Mouse (Mus musculus) liver, embryonic 14.5 days (tissue): Measurements from ENCODE around the gene Lamp2. TPM values are rescaled to one million over a fixed set of nuclear protein-coding genes. Genes with fewer than 3 reads are reported as not detected.
"Not testable (repeated sequence)": the region's sequence is repeated elsewhere in the genome, so short reads cannot be mapped to it uniquely, and the experiment has no call there.

ENCODE experiments used
- ATAC-seq: fragments of 200-750 bp; cut with Nextera tagmentation; 2 replicates; pipeline ENCODE4 v1.8.0; 2017; ENCODE audit warnings: moderate number of reproducible peaks, mild to moderate bottlenecking, moderate library complexity; ENCODE audit not compliant: insufficient read depth
- DNase-seq, 3 experiments: peaks; one replicate each; pipeline ENCODE4 v3.0.0-alpha.2; 2012 to 2013; ENCODE audit warnings: low read depth in 3 of 3, low spot score in 3 of 3
- H3K27ac ChIP-seq: fragments of 300-500 bp; sonication (generic); 2 replicates; pipeline ENCODE4 v1.5.1; 2014; ENCODE audit warnings: moderate library complexity, mild to moderate bottlenecking, control low read depth, inconsistent platforms
- H3K27me3 ChIP-seq: fragments of 300-500 bp; sonication (generic); 2 replicates; pipeline ENCODE4 v1.6.1; 2014; ENCODE audit warnings: mild to moderate bottlenecking, low read length, moderate library complexity; ENCODE audit not compliant: control insufficient read depth, insufficient read depth
- H3K36me3 ChIP-seq: fragments of 300-500 bp; sonication (generic); replicated peaks from 2 replicates; pipeline ENCODE4 v1.6.1; 2014; ENCODE audit warnings: low read depth; ENCODE audit not compliant: control insufficient read depth, insufficient read depth
- H3K4me1 ChIP-seq, 2 experiments: fragments of 200-500 bp in 1 of 2; fragments of 300-500 bp in 1 of 2; sonication (generic) in 1 of 2; replicated peaks; 2 replicates each; pipeline ENCODE4 v1.6.1; 2012 to 2014; ENCODE audit warnings: antibody characterized with exemption in 1 of 2, inconsistent platforms in 1 of 2, low read length in 1 of 2; ENCODE audit not compliant: control insufficient read depth in 2 of 2, insufficient read depth in 2 of 2
- H3K4me2 ChIP-seq: fragments of 300-500 bp; sonication (generic); 2 replicates; pipeline ENCODE4 v1.6.1; 2014; ENCODE audit warnings: low read depth, mild to moderate bottlenecking, control low read depth, moderate library complexity
- H3K4me3 ChIP-seq, 2 experiments: fragments of 200-500 bp in 1 of 2; fragments of 300-500 bp in 1 of 2; sonication (generic) in 1 of 2; 2 replicates each; pipeline ENCODE4 v1.5.1; 2012 to 2014; ENCODE audit warnings: low read depth in 2 of 2, low read length in 2 of 2, mild to moderate bottlenecking in 2 of 2, control low read depth in 1 of 2, inconsistent platforms in 1 of 2, moderate library complexity in 1 of 2; ENCODE audit not compliant: insufficient read depth in 1 of 2
- H3K9ac ChIP-seq: fragments of 300-500 bp; sonication (generic); replicated peaks from 2 replicates; pipeline ENCODE4 v1.6.1; 2014; ENCODE audit warnings: mild to moderate bottlenecking, control low read depth, moderate library complexity
- H3K9me3 ChIP-seq: fragments of 300-500 bp; sonication (generic); 2 replicates; pipeline ENCODE4 v1.6.1; 2016; ENCODE audit warnings: low read length, mixed read lengths; ENCODE audit not compliant: control insufficient read depth
- CTCF ChIP-seq: IDR thresholded peaks from 2 replicates; pipeline ENCODE4 v1.5.1; 2016; ENCODE audit warnings: antibody characterized with exemption, low read depth, control low read depth
- EP300 ChIP-seq: IDR thresholded peaks from 2 replicates; pipeline ENCODE4 v1.6.1; 2016; ENCODE audit warnings: antibody characterized with exemption, low read depth
- WGBS: fragments of 180-500 bp; shearing (Covaris S2); extraction: QIAGEN DNeasy Blood & Tissue Kit; methylation state at CpG from one replicate; pipeline ENCODE4 v1.1.7; 2014; ENCODE audit not compliant: insufficient replicate concordance; 5-methylcytosine and 5-hydroxymethylcytosine counted together
- polyA plus RNA-seq, 2 experiments: library from polyadenylated mRNA; depleted of rRNA in 1 of 2; stranded (reverse) in 1 of 2; unstranded in 1 of 2; fragments of >200 nt; fragmentation: Nextera tagmentation in 1 of 2; extraction: Ambion mirVana in 1 of 2; gene quantifications; 2 replicates each; pipeline versions ENCODE4 v1.2.1 to v1.2.3; 2012 to 2014

Lamp2 gene
- polyA plus RNA-seq, 2 experiments: 30.6 to 79.2 TPM

- TF ChIP-seq EP300 (no peak), CTCF (no peak)
- Histone ChIP-seq H3K4me3 (no peak overlapping the region), H3K27ac (no peak overlapping the region), H3K4me1 (no peaks in the 10 kb centered on the region), H3K36me3 (no peaks in the 10 kb centered on the region), H3K9ac (no peak overlapping the region), H3K9me3 (no peaks in the 10 kb centered on the region), H3K4me2 (no peak overlapping the region), H3K27me3 (no peaks in the 10 kb centered on the region)
- no peak for ATAC-seq
- no peak for DNase-seq
- 77% methylated on average over 3 of the region's 3 CpGs for WGBS
Observed at GRCm38 (mm10) chrX:38403879-38404278, 52.4 kb downstream of the Lamp2 start.

- no peak for TF ChIP-seq EP300
- TF ChIP-seq CTCF: no peak
- H3K9me3 ChIP-seq: no peaks in the 10 kb centered on the region
- H3K4me3 ChIP-seq: no peak overlapping the region
- 50% methylated on average over 5 of the region's 5 CpGs for WGBS
- H3K27me3 ChIP-seq: no peaks in the 10 kb centered on the region
- ATAC-seq (no peak), DNase-seq (no peak)
- H3K27ac ChIP-seq: no peak overlapping the region
- H3K9ac ChIP-seq: no peak overlapping the region
- H3K4me1 ChIP-seq: no peaks in the 10 kb centered on the region
- no peaks in the 10 kb centered on the region for H3K36me3 ChIP-seq
- no peak overlapping the region for H3K4me2 ChIP-seq
Observed at GRCm38 (mm10) chrX:38402981-38403380, 53.3 kb downstream of the Lamp2 start.

DNA sequence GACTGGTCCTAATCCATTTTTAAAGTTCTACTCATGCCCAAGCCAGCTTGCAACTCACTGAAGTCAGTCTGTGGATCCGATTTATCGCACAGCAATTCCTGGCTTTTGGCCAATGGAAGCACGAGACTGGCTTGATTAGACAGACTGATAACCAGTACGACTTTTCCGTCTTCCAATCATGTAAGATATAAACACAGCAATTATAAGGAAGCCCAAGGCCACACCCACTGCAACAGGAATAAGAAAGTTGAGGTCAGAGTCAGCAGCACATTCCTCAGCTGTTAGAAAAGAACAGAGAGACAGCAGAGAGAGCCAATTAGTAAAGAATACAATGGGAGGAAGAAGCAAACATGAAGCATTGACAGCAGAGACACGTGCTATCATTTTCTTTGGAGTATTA lies 54.2 kb downstream of the Lamp2 start:
- Histone ChIP-seq H3K9ac (no peak overlapping the region), H3K4me3 (no peak overlapping the region), H3K9me3 (no peaks in the 10 kb centered on the region), H3K36me3 (no peaks in the 10 kb centered on the region), H3K27ac (no peak overlapping the region), H3K27me3 (no peaks in the 10 kb centered on the region), H3K4me1 (no peaks in the 10 kb centered on the region), H3K4me2 (no peak overlapping the region)
- 55% methylated on average over 6 of the region's 6 CpGs for WGBS
- no peak for ATAC-seq
- no peak for DNase-seq
- TF ChIP-seq CTCF (no peak), EP300 (no peak)

DNA sequence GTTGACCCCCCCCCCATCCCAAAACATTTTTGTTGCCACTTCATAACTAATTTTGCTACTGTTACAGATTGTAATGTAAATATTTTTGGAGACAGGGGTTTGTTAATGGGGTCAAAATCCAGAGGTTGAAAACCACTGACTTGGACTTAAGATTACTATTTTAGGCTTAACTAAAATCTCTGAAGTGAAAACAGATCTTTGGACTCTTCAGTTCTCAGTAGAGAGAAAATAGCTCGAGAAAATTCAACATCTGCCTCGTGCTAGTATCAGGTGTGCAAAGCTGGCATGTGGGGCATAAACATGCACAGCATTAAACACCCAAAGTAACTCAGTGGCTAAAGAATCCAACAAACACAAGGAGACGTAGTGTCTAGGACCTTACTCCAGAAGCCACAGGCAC lies 55.6 kb downstream of the Lamp2 start:
- Histone ChIP-seq H3K4me1 (no peaks in the 10 kb centered on the region), H3K27ac (no peak overlapping the region), H3K4me3 (no peak overlapping the region), H3K36me3 (no peaks in the 10 kb centered on the region), H3K9ac (no peak overlapping the region), H3K9me3 (no peaks in the 10 kb centered on the region), H3K4me2 (no peak overlapping the region), H3K27me3 (no peaks in the 10 kb centered on the region)
- ATAC-seq (no peak), DNase-seq (no peak)
- WGBS: 47% methylated on average over 3 of the region's 3 CpGs
- no peak for TF ChIP-seq EP300
- no peak for TF ChIP-seq CTCF

GRCm38 (mm10) chrX:38399671-38400070 lies 56.6 kb downstream of the Lamp2 start:
- H3K4me2 ChIP-seq: no peak overlapping the region
- no peak overlapping the region for H3K27ac ChIP-seq
- no peak for ATAC-seq

DNA sequence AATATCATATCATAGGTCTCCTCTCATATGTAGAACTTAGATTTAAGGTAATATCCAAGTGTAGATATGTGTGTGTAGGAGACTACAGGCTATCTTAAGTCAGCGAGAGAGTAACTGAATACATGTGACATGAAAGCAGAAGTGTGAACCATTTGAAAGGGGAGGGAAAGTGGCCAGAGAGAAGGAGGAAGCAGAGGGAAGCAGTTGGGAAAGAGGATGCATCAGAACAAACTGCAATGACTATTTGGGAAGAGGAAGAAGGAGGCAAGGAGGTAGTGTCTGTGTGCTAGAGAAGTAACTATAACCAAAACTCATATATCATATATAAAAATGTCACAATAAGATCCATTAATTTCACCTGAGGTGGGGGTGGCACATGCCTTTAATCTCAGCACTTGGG lies 83.1 kb downstream of the Lamp2 start:
- H3K36me3 ChIP-seq, H3K4me1 ChIP-seq, H3K9ac ChIP-seq, H3K27ac ChIP-seq, H3K27me3 ChIP-seq, H3K4me3 ChIP-seq, ATAC-seq, H3K9me3 ChIP-seq, DNase-seq, H3K4me2 ChIP-seq: not testable (repeated sequence)
- WGBS: 34% methylated on average over 1 of the region's 1 CpGs

More at GRCm38 (mm10) chrX:38399671-38400070, 56.6 kb downstream of the Lamp2 start:
- Histone ChIP-seq H3K4me3 (no peak overlapping the region), H3K4me1 (no peaks in the 10 kb centered on the region), H3K36me3 (no peaks in the 10 kb centered on the region), H3K27me3 (no peaks in the 10 kb centered on the region), H3K9me3 (no peaks in the 10 kb centered on the region), H3K9ac (no peak overlapping the region)
- no peak for TF ChIP-seq EP300
- TF ChIP-seq CTCF: no peak
- no peak for DNase-seq
- WGBS: 71% methylated on average over 1 of the region's 1 CpGs

DNA sequence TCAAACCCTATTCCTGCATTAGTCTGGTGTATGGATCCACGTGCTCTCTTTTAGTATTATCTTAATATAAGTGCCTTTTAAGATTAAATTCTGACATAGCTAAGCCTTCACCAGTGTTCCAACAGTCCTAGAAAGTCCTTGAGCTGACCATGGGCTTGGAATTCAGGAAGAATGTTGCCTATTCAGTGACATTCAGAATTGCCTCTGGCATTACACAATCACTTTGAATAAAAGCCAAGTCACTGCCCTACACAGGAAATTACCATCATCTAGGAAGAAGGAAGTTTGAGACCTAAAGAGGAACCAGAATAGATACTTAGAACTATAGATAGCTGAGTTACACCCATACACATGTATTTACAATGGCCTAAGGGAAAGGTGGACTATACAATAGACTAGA lies 91.6 kb downstream of the Lamp2 start:
- H3K27me3 ChIP-seq, H3K36me3 ChIP-seq, H3K27ac ChIP-seq, ATAC-seq, H3K4me1 ChIP-seq, H3K4me2 ChIP-seq, H3K9me3 ChIP-seq, DNase-seq, H3K4me3 ChIP-seq, H3K9ac ChIP-seq: not testable (repeated sequence)
- 39% methylated on average over 1 of the region's 1 CpGs for WGBS
